Mouse (Mus musculus): Measurements from ENCODE around the gene Procr.

The Procr gene

DNA sequence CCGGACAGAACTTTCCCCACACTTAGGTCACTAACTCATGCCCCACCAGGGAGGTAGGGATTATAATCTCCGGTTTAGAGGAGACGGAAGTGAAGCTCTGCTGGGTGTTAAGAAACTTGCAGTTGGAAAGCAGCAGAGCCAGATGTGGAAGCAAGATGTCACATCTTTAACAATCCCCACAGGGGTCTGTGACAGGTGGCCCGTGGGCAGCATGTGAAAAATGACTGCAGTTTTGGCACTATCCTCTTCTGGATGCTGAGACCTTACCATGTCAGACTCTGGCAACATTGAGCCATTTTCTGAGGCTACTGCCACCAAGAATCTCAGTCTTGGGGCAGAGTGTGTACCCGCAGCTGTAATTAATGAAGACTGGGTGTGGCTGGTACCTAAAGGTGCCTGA, 53.1 kb downstream of the Procr start:
- DNase-seq (ENCODE audit: low read depth) = no peak

Measured in induced T-regulatory cell, adult 2 months (primary cell).